Mouse (Mus musculus) midbrain, embryonic 16.5 days (tissue): ENCODE measurements at regions not wholly inside any gene's neighbourhood (a gene's known extent, or its start where the extent isn't known, plus 50 kb on each side); places are given as distances from the start of the nearest gene placed in this dataset.
"Not testable (repeated sequence)": the region's sequence is repeated elsewhere in the genome, so short reads cannot be mapped to it uniquely, and the experiment has no call there.

ENCODE experiments used
- ATAC-seq: fragments of 200-750 bp; cut with Nextera tagmentation; 2 replicates; pipeline ENCODE4 v1.8.0; 2017; ENCODE audit warnings: moderate TSS enrichment
- H3K27ac ChIP-seq: fragments of 300-500 bp; sonication (generic); 2 replicates; pipeline ENCODE4 v1.5.1; 2014; ENCODE audit warnings: mild to moderate bottlenecking, low read length, mixed read lengths
- H3K27me3 ChIP-seq: fragments of 300-500 bp; sonication (generic); 2 replicates; pipeline ENCODE4 v1.6.1; 2014; ENCODE audit warnings: low read depth, low read length, mixed read lengths; ENCODE audit not compliant: control insufficient read depth, insufficient read depth
- H3K36me3 ChIP-seq: fragments of 300-500 bp; sonication (generic); 2 replicates; pipeline ENCODE4 v1.6.1; 2014; ENCODE audit warnings: mild to moderate bottlenecking, low read length, moderate library complexity, mixed read lengths; ENCODE audit not compliant: control insufficient read depth, insufficient read depth
- H3K4me1 ChIP-seq: fragments of 300-500 bp; sonication (generic); 2 replicates; pipeline ENCODE4 v1.6.1; 2014; ENCODE audit warnings: mild to moderate bottlenecking, low read length, mixed read lengths; ENCODE audit not compliant: control insufficient read depth, insufficient read depth
- H3K4me2 ChIP-seq: fragments of 300-500 bp; sonication (generic); 2 replicates; pipeline ENCODE4 v1.6.1; 2014; ENCODE audit warnings: mild to moderate bottlenecking, low read length, mixed read lengths
- H3K4me3 ChIP-seq: fragments of 300-500 bp; sonication (generic); 2 replicates; pipeline ENCODE4 v1.5.1; 2014; ENCODE audit warnings: low read depth, mild to moderate bottlenecking, low read length, moderate library complexity, mixed read lengths
- H3K9ac ChIP-seq: fragments of 300-500 bp; sonication (generic); 2 replicates; pipeline ENCODE4 v1.6.1; 2014; ENCODE audit warnings: low read depth, low read length, mixed read lengths
- H3K9me3 ChIP-seq: fragments of 300-500 bp; sonication (generic); replicated peaks from 2 replicates; pipeline ENCODE4 v1.6.1; 2014; ENCODE audit warnings: mild to moderate bottlenecking, low read length, mixed read lengths; ENCODE audit not compliant: control insufficient read depth, poor library complexity, severe bottlenecking
- WGBS: fragments of 180-500 bp; shearing (Covaris S2); extraction: QIAGEN DNeasy Blood & Tissue Kit; methylation state at CpG from one replicate; pipeline ENCODE4 v1.1.7; 2014; 5-methylcytosine and 5-hydroxymethylcytosine counted together

DNA sequence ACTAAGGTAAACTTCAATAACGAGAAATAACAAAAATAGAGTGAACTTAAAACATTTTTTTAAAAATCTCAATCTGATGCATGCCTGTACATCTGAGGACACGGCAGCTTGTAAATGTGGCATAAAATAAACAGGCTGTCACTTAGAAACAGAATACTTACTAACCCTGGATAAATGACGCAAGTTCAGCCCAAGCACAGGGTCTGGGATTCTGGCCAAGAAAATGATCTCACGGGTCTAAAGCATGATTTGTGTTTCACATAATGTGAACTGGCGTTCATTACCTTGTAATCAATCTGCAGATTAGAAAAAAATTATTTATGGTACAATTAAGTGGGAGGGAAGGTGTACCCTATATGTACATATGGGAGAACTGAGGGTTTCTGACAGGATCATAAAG, 512.1 kb upstream of the Vrk2 start:
- no peak for ATAC-seq

DNA sequence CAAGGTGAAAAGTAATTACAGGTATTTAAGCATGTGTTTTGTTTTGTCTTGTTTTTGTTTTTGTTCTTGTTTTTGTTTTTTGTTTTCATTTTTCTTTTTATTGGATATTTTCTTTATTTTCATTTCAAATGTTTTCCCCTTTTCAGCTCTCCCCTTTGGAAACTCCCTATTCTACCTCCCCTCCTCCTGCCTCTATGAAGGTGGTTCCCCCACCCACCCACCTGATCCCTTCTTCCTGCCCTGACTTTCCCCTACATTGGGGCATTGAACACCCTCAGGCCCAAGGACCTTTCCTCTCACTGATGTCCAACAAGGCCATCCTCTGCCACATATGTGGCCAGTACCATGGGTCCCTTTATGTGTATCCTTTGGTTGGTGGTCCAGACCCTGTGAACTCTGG, 509.1 kb upstream of the Vrk2 start:
- Histone ChIP-seq H3K4me2 (no peak overlapping the region), H3K9ac (no peak overlapping the region), H3K9me3 (no peaks in the 10 kb centered on the region), H3K36me3 (no peaks in the 10 kb centered on the region), H3K4me3 (no peak overlapping the region), H3K27ac (no peak overlapping the region), H3K27me3 (no peaks in the 10 kb centered on the region), H3K4me1 (no peaks in the 10 kb centered on the region)
- no peak for ATAC-seq

More for the DNA sequence above, 512.1 kb upstream of the Vrk2 start:
- no peaks in the 10 kb centered on the region for H3K27me3 ChIP-seq
- H3K27ac ChIP-seq, result no peak overlapping the region
- H3K4me3 ChIP-seq, result no peak overlapping the region
- no peak overlapping the region for H3K4me2 ChIP-seq
- H3K36me3 ChIP-seq, result no peaks in the 10 kb centered on the region
- no peak overlapping the region for H3K9ac ChIP-seq
- 73% methylated on average over 5 of the region's 5 CpGs for WGBS
- no peaks in the 10 kb centered on the region for H3K9me3 ChIP-seq
- no peaks in the 10 kb centered on the region for H3K4me1 ChIP-seq

DNA sequence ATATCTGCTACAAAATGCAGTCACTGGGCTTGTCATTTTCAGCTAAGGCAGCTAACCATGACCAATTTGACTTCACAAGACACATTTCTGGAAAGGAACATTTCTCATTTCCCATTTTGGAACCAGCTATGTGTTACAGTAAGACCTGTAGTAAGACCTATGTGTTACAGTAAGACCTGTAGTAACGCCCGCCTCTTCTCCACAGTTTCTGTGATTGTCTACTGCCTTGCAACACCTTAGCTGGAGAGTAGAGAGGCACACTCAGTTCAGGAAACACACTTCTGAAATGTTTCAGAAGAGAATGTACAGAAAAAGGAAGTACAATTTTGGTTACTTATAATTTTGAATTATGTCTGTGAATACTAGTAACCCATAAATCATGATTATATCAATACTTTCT, 508.2 kb upstream of the Vrk2 start:
- Histone ChIP-seq H3K36me3 (no peaks in the 10 kb centered on the region), H3K4me2 (no peak overlapping the region), H3K4me3 (no peak overlapping the region), H3K27ac (no peak overlapping the region), H3K27me3 (no peaks in the 10 kb centered on the region), H3K9ac (no peak overlapping the region), H3K4me1 (no peaks in the 10 kb centered on the region), H3K9me3 (no peaks in the 10 kb centered on the region)
- 100% methylated on average over 2 of the region's 2 CpGs for WGBS
- no peak for ATAC-seq

DNA sequence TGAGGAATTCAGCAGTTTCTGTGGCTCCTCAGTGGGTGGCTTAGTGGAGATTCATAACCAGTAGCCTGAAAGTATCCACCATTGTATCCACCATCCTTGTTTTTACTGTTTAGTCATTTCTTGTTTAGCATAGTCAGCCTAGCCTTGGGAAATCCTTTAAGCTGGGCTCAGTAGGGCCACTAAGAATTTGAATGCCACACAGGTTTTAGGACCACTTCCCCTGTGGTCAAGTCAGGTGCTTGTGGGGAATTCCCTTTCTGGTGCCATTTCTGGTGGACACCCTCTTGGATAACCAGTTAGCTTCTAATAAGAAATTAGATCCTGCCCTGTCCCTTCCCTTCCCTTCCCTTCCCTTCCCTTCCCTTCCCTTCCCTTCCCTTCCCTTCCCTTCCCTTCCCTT, 502.8 kb upstream of the Vrk2 start:
- ATAC-seq, result no peak
- H3K4me2 ChIP-seq, result no peak overlapping the region
- no peaks in the 10 kb centered on the region for H3K9me3 ChIP-seq
- no peaks in the 10 kb centered on the region for H3K4me1 ChIP-seq
- H3K27ac ChIP-seq, result no peak overlapping the region
- no peak overlapping the region for H3K4me3 ChIP-seq
- no peaks in the 10 kb centered on the region for H3K27me3 ChIP-seq
- H3K36me3 ChIP-seq, result no peaks in the 10 kb centered on the region
- no peak overlapping the region for H3K9ac ChIP-seq

DNA sequence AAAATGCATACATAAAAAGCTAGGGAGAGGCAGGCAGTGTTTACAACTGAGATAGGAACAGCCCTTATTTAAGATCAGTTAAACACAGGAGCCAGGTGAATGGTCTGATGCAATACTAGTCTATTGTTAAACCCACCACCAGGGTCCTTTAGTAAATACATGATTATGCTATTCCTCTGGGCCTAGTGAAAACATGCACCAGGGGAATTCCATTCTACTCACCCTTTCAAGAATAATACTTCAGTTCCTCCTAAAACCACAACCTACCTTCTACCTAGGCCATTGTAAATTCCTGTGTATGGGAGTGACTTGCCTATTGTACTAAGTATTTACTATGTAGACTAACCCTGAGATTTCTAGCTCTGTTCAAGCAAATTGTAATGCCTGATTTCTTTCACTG, 501.7 kb upstream of the Vrk2 start:
- H3K27ac ChIP-seq, H3K27me3 ChIP-seq, H3K9me3 ChIP-seq, H3K9ac ChIP-seq, H3K36me3 ChIP-seq, H3K4me1 ChIP-seq, H3K4me3 ChIP-seq, ATAC-seq, H3K4me2 ChIP-seq: not testable (repeated sequence)

DNA sequence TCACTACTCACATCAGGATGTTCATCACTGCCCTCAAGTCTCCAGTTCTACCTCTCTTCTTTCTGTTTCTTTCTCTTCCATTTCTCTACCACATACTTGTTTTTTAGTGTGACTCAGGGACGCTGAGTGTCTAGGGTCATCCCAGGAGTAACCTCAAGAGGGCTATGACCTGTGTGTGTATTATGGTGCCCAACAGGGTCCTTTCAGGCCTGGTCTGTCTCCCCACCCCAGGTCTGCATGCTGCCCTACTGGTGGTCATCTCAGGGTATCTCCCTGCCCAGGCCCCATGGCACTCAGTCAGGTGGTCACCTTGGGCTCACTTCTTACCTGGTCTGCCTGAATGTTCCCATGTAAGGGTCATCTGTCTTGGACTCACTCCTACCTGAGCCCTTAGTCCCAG, 492.7 kb upstream of the Vrk2 start:
- no peak for ATAC-seq

DNA sequence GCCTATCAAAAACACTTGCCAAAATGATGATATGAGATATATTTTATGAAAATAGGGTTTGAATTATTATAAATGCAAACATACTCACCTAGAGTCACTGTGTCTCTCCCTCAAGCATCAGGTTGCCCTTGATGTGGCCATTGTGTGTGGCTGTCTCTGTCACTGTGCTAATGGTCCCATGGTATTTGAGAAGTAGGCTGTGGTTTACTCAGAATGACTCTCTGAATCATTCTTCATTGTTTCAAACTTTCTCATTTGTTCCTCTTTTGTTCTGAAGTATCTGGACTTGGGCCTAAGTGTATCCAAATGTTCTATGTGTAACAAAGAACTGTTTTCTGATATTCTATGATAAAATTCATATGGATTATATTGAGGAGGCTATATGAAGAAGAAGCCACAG, 487.4 kb upstream of the Vrk2 start:
- ATAC-seq, result no peak
- no peaks in the 10 kb centered on the region for H3K36me3 ChIP-seq
- no peaks in the 10 kb centered on the region for H3K9me3 ChIP-seq

More for the DNA sequence above, 492.7 kb upstream of the Vrk2 start:
- H3K9me3 ChIP-seq, result no peaks in the 10 kb centered on the region
- 86% methylated on average over 1 of the region's 1 CpGs for WGBS
- H3K4me1 ChIP-seq, result no peaks in the 10 kb centered on the region
- no peaks in the 10 kb centered on the region for H3K36me3 ChIP-seq
- H3K27ac ChIP-seq, result no peak overlapping the region
- no peak overlapping the region for H3K4me3 ChIP-seq
- H3K9ac ChIP-seq, result no peak overlapping the region
- no peak overlapping the region for H3K4me2 ChIP-seq
- H3K27me3 ChIP-seq, result no peaks in the 10 kb centered on the region

DNA sequence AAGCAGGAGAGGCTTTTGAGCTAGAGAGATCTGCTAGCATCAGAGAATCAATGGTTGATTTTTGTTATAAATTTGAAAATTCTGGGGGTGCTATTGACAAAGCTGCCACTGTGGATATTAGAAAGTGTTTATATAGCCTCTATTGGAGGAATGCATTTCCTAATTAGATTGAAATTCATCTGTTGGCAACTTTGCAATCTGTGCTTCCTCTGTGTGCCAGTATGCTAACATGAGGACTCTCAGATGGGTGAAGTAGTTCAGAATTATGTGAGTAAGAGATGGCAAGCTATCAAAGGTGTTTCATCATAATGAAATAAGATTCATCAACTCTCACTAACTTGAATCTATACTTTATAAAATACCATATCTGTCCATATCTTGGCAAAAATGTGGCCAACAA, 476.6 kb upstream of the Vrk2 start:
- no peaks in the 10 kb centered on the region for H3K36me3 ChIP-seq
- H3K4me1 ChIP-seq, result no peaks in the 10 kb centered on the region
- H3K9me3 ChIP-seq, result no peaks in the 10 kb centered on the region
- no peak overlapping the region for H3K4me2 ChIP-seq
- no peak overlapping the region for H3K27ac ChIP-seq
- no peaks in the 10 kb centered on the region for H3K27me3 ChIP-seq
- ATAC-seq, result no peak
- no peak overlapping the region for H3K4me3 ChIP-seq
- H3K9ac ChIP-seq, result no peak overlapping the region

More for the DNA sequence above, 487.4 kb upstream of the Vrk2 start:
- Histone ChIP-seq H3K27ac (no peak overlapping the region), H3K4me1 (no peaks in the 10 kb centered on the region), H3K9ac (no peak overlapping the region), H3K4me2 (no peak overlapping the region), H3K27me3 (no peaks in the 10 kb centered on the region), H3K4me3 (no peak overlapping the region)

DNA sequence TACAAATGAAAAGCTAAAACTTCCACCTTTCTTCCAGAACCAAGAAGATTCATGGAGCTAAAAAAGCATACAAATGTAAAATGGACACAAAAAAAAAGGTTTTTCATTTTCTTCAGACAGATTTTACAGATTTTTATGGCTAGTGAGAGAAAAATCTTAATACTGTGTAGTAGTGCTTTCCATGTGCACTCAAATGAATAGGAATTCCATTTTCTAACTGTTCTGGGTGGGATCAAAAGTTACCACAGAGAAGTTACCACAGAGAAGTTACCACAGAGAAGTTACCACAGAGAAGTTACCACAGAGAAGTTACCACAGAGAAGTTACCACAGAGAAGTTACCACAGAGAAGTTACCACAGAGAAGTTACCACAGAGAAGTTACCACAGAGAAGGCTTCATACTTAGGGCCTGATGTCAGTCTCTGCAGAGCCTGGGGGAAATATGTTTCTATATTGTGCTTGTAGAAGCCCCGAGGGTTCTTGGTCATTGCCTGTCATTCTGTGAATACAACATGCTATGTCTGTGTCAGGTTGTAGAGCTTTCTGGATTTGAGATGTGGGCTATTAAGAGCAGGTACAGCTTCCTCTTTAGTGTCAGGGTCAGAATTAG, 433.5 kb upstream of the Vrk2 start:
- Histone ChIP-seq H3K9me3 (no peaks in the 10 kb centered on the region), H3K27ac (no peak overlapping the region), H3K4me3 (no peak overlapping the region), H3K36me3 (no peaks in the 10 kb centered on the region), H3K27me3 (no peaks in the 10 kb centered on the region), H3K4me1 (no peaks in the 10 kb centered on the region), H3K9ac (no peak overlapping the region), H3K4me2 (no peak overlapping the region)
- ATAC-seq, result no peak
- WGBS, result 91% methylated on average over 1 of the region's 1 CpGs

DNA sequence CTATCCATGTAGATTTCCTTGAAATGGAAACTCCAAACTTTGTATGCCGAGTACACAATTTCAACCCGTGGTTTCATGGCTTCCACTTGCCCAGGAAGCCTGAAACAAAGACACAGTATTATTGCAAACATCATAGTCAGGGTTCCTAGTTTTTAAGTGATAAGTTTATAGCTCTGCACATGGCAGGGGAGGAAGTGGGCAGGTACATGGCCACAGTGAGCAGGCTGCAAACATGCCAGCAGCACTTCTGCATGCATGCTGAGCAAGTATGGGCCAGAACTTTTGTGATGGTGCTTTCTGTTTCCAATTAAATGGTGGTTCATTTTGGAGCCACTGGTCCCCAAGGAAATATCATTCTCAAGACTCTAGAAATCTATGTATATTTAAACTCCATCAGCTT, 431.7 kb upstream of the Vrk2 start:
- ATAC-seq, result no peak

More for the DNA sequence above, 431.7 kb upstream of the Vrk2 start:
- 90% methylated on average over 2 of the region's 2 CpGs for WGBS
- Histone ChIP-seq H3K27ac (no peak overlapping the region), H3K4me2 (no peak overlapping the region), H3K9me3 (no peaks in the 10 kb centered on the region), H3K27me3 (no peaks in the 10 kb centered on the region), H3K4me1 (no peaks in the 10 kb centered on the region), H3K4me3 (no peak overlapping the region), H3K36me3 (no peaks in the 10 kb centered on the region), H3K9ac (no peak overlapping the region)
